Mouse (Mus musculus) cortical plate, adult 2 months (tissue): ENCODE data around the gene Itgad. TPM values are rescaled to one million over a fixed set of nuclear protein-coding genes. Genes with fewer than 3 reads are reported as not detected.
A peak's percentile ranks its signal among the peaks of the same experiment; 100 is the strongest.

Experiments used
- H3K27ac ChIP-seq: fragments of 200-500 bp; 2 replicates; pipeline ENCODE4 v1.5.1; 2012; ENCODE audit warnings: low read length, control low read depth, inconsistent platforms; ENCODE audit not compliant: insufficient read depth
- H3K4me1 ChIP-seq: fragments of 200-500 bp; 2 replicates; pipeline ENCODE4 v1.6.1; 2011; ENCODE audit warnings: low read length; ENCODE audit not compliant: control insufficient read depth, insufficient read depth
- H3K4me3 ChIP-seq: fragments of 200-500 bp; 2 replicates; pipeline ENCODE4 v1.5.1; 2011; ENCODE audit warnings: mild to moderate bottlenecking, low read length, control low read depth; ENCODE audit not compliant: insufficient read depth
- CTCF ChIP-seq: fragments of 200-500 bp; IDR thresholded peaks from 2 replicates; pipeline ENCODE4 v1.5.1; 2011; ENCODE audit warnings: mild to moderate bottlenecking, control low read depth, low read length; ENCODE audit not compliant: insufficient read depth; ENCODE audit errors: extremely low read depth
- POLR2A ChIP-seq: fragments of 200-500 bp; IDR thresholded peaks from 2 replicates; pipeline ENCODE4 v1.6.1; 2011; ENCODE audit warnings: mild to moderate bottlenecking, low read length, control low read depth; ENCODE audit not compliant: insufficient read depth; ENCODE audit errors: extremely low read depth
- polyA plus RNA-seq: library from polyadenylated mRNA; depleted of rRNA; stranded (reverse); fragments of >200 nt; gene quantifications from 2 replicates; pipeline ENCODE4 v1.2.3, GENCODE M21; 2012

The Itgad gene
- polyA plus RNA-seq, 1 experiment: 0.67 TPM

DNA sequence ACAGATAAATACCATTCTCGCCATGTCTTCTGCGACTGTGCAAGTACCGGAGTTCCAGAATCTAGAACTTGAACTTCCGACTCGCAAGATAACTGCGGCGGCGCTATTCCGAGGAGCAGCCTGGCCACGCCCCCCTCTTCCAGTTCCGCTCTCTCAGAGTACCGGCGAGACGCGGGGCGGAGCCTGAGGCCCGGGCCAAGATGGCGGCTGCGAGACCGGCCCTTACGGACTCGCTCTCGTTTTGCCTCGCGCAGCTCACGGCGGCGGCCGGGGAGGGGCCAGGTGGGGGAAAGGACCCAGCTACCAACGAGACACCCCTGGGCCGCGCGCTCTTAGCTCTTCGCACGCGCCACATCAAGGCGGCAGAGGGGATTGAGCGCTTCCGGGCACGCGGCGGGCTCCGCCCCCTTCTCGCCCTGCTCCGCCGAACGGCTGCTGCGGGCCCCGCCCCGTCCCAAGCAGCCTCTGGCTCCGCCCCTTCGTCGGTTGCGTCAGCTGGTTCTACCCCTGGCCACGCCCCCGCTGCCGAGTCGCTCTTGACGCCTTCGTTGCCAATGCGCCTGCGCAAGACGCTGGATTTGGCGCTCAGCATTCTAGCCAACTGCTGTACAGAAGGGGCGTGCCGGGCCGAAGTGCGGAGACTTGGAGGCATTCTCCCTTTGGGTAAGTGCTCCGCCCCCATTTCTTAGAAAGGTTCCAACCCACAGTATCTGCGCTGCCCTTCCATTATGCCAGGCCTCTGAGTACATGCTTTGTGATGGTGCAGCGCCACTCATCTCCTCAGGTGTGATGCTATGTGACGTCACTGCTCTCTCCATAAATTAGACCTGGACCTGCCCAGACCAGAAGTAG lies 84.0 kb downstream of the Itgad start, which contains the start of gene 9130023H24Rik:
Gene 9130023H24Rik (minus strand): TSS at position 105 of the 852 bp plus-strand sequence.
- Histone ChIP-seq H3K4me3 (peak within 1 kb of the TSS; percentile 81), H3K27ac (peak within 1 kb of the TSS; percentile 94), H3K4me1 (peaks cover 3% of the 10 kb centered on the region; the same call in 1 of the 2 replicates)
- TF ChIP-seq CTCF (no peak), POLR2A (peak; percentile 37; the same call in 1 of the 2 replicates)

DNA sequence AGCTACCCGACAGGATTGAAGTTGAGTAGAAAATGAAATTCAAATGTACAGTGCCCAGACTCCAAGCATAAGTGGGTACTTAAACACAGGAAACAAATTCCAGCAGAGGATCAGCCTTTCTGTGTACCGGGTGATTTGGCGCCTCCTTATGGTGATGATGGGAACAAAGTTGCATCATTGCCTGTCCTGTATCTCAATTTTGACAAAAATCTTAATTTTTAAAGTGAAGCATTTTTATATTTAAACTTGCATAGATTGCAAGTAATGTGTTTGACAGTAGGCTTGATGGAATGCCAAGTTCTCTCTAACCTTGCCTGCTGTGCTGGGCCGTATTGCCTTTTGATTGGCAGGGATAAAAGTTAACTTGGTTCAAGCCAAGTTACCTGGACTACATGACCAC lies 84.8 kb downstream of the Itgad start:
- TF ChIP-seq POLR2A: no peak
- TF ChIP-seq CTCF: 0 out of 2 replicates have a peak, but pooled peaks have one; percentile 16
- peaks cover 3% of the 10 kb centered on the region; the same call in 1 of the 2 replicates for H3K4me1 ChIP-seq
- H3K4me3 ChIP-seq: peak overlapping the region; percentile 81; the same call in 1 of the 2 replicates
- H3K27ac ChIP-seq: no peak overlapping the region

DNA sequence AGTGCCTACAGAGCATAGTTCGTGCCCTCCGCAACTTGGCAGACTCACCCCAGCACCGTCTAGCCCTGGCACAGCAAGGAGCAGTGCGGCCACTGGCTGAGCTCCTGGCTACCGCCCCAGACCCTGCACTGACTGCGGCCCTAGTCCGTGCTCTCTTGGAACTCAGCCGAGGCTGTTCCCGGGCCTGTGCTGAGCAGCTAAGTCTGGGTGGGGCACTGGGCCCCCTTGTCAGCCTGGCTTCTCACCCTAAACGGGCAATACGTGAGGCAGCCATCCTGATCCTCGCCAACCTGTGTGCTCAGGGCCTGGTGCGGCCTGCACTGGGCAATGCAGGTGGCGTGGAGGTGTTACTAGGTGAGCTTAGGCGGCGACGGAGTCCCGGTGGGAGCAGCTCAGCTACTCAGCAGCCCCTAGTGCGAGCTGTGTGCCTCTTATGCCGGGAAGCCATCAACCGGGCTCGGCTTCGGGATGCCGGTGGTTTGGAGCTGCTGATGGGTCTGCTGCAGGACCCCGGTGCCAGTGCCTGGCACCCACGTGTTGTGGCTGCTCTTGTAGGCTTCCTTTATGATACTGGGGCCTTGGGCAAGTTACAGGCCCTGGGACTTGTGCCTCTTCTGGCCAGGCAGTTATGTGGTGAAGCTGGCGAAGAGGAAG lies 86.1 kb downstream of the Itgad start:
- Histone ChIP-seq H3K4me1 (peaks cover 3% of the 10 kb centered on the region; the same call in 1 of the 2 replicates), H3K4me3 (no peak overlapping the region), H3K27ac (no peak overlapping the region)
- no peak for TF ChIP-seq CTCF
- no peak for TF ChIP-seq POLR2A

DNA sequence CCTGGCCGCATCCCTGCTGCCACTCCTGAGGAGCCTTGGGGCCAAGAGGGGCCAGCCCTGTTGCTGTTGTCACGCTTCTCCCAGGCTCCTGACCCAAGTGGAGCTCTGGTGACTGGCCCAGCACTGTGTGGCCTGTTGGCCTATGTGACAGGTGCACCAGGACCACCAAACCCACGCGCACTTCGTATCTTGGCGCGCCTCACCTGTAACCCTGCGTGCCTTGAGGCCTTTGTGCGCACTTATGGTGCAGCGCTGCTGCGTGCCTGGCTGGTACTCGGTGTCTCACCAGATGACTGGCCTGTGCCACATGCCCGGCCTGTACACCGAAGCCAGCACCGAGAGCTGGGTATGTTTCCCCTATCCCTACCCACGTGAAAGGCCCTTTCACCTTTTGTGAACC lies 88.2 kb downstream of the Itgad start:
- Histone ChIP-seq H3K27ac (no peak overlapping the region), H3K4me3 (no peak overlapping the region), H3K4me1 (no peaks in the 10 kb centered on the region)
- no peak for TF ChIP-seq CTCF
- TF ChIP-seq POLR2A: no peak

DNA sequence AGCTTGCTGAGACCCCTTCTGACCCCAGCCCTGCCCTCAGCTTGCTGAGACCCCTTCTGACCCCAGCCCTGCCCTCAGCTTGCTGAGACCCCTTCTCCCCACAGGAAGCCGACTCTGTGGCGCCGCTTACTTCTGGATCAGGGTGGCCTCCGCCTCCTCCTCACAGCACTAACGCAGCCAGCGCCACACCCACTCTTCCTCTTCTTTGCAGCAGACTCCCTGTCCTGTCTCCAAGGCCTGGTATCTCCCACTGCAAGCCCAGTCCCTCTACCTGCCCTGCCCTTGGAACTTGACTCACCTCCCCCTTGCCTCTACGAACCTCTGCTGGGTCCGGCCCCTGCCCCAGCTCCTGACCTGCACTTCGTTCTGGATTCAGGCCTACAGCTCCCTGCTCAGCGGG lies 89.7 kb downstream of the Itgad start:
- no peak overlapping the region for H3K27ac ChIP-seq
- no peaks in the 10 kb centered on the region for H3K4me1 ChIP-seq
- H3K4me3 ChIP-seq: no peak overlapping the region
- no peak for TF ChIP-seq CTCF
- TF ChIP-seq POLR2A: no peak

DNA sequence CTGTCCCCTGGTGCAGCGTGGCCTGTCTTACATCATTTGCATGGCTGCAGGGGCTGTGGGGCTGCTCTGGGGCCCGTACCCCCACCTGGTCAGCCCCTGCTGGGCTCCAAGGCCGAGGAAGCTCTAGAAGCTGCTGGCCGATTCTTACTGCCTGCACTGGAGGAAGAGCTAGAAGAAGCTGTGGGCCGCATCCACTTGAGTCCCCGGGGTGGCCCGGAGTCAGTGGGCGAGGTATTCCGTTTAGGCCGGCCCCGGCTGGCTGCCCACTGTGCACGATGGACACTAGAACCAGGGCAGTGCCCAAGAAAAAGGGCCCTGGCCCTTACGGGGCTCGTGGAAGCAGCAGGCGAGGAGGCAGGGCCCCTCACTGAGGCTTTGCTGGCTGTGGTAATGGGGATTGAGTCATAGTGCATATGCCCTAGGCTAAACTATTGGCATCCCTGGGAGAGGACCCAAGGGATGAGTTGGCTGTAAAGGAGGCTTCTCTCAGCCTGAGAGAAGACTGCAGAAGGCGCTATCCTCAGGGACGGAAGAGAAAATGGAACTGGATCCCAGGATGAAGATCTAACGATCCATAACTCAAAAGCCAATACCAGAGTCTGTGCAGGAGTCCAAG lies 90.3 kb downstream of the Itgad start:
- H3K4me3 ChIP-seq: no peak overlapping the region
- TF ChIP-seq POLR2A (no peak), CTCF (no peak)
- H3K4me1 ChIP-seq: no peaks in the 10 kb centered on the region
- no peak overlapping the region for H3K27ac ChIP-seq

DNA sequence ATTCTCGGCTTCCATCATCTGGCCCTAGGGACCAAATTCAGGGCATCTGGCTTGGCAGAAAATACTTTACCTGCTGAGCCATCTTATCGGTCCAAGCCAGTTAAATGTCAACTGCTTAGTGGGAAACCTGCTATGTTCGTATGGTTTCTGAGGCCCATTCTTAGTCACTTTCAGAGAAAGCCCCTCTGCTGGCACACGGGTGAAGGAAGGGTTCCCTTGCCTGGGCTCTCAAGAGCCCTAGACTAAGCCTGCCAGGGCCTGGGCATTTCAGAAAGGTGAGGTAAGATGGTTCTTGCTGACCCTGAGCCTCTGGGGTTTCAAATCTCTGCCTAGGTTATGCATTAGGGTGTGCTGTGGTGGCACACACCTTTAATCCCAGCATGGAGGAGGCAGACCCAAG lies 91.4 kb downstream of the Itgad start:
- TF ChIP-seq POLR2A (no peak), CTCF (no peak)
- Histone ChIP-seq H3K4me3 (no peak overlapping the region), H3K4me1 (no peaks in the 10 kb centered on the region), H3K27ac (no peak overlapping the region)

DNA sequence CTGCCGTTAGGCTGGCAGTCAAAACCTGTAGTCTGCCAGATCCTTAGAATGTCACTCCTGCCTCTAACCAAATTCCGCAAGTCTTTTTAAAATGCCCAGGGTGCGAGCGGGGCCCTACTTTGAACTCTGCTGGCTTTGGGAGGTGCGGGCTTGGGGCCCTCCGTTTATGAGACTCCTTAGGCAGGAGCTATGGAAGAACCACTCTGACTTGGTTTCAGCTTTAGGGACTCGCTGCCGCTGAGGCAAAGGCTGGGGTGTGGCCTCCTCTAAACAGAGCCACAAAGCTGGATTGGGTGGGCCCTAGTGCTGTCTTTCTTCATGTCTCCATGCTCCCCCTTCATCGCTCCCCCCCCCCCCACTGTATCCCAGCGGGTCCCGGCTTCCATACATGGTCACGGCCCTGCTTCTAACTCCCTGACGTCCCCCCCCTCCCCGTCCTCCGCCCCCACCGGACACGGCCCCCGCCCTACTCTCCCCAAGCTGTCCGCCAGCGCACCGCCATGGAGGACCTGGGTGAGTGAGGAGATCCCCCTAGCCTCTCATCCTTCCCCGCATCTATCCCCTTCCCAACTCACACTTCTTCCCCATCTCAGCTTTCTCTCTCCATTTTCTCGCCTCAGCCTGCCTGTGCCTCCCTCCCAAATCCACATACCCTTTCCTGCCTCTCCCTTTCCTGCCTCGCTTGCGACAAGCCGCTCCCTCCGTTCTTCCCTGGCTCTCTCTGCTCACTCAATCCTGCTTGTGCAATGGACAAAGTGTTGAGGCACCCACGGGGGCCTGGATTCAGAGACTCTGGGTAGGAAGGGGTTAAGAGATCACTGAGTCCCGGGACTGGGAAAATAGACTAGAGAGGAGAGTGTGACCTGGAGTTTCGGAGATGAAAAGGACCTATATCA lies 92.6 kb downstream of the Itgad start, which contains the start of gene Tgfb1i1:
Gene Tgfb1i1 (plus strand): TSS at position 317 of the 896 bp plus-strand sequence.
- TF ChIP-seq POLR2A (peak; percentile 68; the same call in 1 of the 2 replicates), CTCF (no peak)
- H3K4me3 ChIP-seq: peak within 1 kb of the TSS; percentile 62

More for the DNA sequence above, 92.6 kb downstream of the Itgad start, which contains the start of gene Tgfb1i1:
- Histone ChIP-seq H3K4me1 (no peaks in the 10 kb centered on the region), H3K27ac (peak within 1 kb of the TSS; percentile 82)
